Mouse (Mus musculus) embryo, embryonic 9.5 days (tissue): ENCODE results near the gene Gfm2.

Experiments used
- DNase-seq: peaks from one replicate; pipeline ENCODE4 v3.0.0-alpha.2; 2017; ENCODE audit errors: extremely low spot score

Gfm2 gene

DNA sequence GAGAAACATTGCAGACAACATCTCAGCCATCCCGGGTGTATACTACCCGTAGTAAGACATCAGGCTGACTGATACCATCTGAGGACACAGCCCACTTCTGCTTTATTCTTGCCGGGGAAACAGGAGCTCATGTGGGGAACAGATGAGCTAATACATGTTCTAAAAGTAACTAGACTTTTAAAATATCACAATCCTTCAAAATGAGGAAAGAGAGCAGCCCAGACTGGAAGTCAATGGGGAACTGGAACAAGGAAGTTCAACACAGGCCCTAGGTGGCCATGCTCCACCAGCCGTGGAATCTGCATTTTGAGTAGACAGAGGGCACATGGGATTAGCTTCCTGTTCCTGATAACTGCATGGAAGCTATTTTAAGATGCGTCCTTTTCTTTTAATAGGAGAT is 50.0 kb downstream of the Gfm2 start:
- no peak for DNase-seq

DNA sequence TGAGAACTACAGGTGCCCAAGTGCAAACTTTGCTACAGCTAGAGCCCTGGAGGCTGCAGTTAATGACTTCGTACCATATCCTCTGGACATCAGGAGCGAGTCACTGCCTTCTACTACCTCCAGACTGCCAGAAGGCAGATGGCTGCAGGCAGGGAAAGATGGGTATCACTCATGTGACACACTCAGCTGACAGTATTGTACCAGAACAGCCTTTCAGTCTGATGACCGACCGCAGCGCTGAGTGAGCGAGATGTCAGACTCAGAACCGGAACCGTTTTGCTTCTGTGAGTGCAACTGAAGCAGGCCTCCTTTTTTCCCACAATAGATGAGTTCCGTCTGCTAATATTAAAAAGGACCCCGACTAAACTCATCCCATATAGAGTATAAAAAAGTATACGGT is 54.9 kb downstream of the Gfm2 start:
- DNase-seq, result no peak

GRCm38 (mm10) chr13:97193420-97193819 is 55.7 kb downstream of the Gfm2 start:
- DNase-seq, result no peak

- DNase-seq, result no peak
Observed at GRCm38 (mm10) chr13:97196186-97196924, 58.6 kb downstream of the Gfm2 start.

DNA sequence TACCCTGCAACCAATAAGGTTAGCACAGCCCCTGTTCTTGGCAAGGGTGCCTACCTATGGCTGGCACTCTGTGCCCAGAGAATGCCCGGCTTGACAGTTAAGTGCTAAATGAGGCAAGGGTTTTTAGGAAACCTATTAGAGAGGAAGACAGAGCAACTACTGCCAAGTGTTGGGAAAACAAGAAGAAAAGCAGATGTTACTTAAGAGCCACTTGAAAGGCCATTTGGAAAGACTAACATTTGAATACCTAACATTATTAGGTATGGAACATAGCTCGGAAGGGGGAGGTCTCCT is 59.1 kb downstream of the Gfm2 start:
- DNase-seq, result no peak

DNA sequence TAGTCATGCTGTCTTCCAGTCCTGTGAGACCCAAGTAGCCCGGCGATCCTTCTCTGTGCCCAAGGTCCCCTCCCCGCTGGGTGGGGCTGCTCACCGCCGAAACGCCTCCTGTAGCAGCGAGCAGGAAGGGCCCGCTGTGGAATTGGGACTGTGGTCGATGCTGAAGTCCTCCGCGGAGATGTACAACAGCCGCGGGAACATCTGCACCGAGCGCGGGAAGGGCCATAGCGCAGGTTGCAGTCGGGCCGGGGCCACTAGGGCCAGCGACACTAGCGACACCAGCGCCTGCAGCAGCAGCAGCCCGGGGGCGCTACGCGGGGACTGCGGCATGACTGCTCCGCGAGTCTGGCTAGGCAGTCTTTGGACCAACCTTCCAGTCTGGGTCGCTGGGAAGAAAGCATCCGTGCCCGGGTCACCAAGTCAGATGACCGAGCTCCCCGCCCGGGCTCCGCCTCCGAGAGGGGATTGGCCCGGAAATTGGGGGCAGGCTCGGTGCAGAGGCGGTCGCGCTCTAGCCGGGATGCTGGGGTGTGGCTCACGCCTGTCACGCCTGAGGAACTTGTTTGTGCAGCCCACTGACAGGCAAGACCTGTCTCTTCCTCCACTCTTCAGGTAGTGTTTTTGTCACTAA is 60.3 kb downstream of the Gfm2 start, which contains the start of gene Hexb:
Hexb (minus strand) TSS at position 426 of the 631 bp plus-strand sequence.
- peak; percentile 91 for DNase-seq

DNA sequence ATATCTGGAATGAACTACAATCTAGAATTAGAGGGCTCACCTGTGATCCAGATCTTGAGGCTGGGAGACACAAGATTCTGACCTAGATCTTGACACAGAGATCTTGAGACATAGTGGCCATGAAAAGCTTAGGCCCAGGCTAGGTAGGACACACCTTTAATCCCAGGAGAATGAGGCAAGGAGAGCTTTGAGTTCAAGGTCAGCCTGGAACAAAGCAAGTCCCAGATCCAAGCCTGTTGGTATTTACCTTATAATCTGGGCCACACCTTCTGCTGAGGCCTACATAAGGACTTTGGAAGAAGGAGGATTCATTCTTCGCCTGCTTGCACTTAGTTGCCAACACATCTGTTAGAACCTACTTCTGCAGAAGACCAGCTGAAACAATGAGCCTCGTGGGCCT is 61.4 kb downstream of the Gfm2 start:
- no peak for DNase-seq

DNA sequence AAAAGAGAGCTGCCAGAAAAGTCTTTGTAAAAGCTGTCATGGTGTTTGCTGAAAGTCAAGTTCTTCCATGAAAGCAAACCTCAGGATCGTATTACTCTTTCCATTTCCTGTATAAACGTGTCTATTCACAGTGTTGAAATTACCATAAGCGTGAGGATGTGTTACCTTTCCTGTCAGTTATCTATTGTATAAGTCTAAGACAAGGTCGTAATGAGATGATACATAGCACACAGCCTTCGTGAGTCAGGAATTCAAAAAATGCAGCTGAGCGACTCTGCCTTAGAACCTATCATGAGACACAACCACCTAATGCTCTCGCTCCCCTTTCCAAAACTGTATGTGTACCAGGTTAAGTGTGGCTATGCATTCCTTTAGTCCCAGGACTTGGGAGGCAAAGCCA is 63.3 kb downstream of the Gfm2 start:
- DNase-seq, result no peak

- DNase-seq, result no peak
Observed at GRCm38 (mm10) chr13:97201896-97202295, 64.2 kb downstream of the Gfm2 start.

GRCm38 (mm10) chr13:97205052-97205701 is 67.4 kb downstream of the Gfm2 start:
- DNase-seq, result peak; percentile 80

GRCm38 (mm10) chr13:97206046-97206445 is 68.3 kb downstream of the Gfm2 start:
- no peak for DNase-seq

GRCm38 (mm10) chr13:97207472-97208111 is 69.9 kb downstream of the Gfm2 start:
- DNase-seq, result no peak

GRCm38 (mm10) chr13:97208112-97208478 is 70.4 kb downstream of the Gfm2 start:
- DNase-seq, result no peak

DNA sequence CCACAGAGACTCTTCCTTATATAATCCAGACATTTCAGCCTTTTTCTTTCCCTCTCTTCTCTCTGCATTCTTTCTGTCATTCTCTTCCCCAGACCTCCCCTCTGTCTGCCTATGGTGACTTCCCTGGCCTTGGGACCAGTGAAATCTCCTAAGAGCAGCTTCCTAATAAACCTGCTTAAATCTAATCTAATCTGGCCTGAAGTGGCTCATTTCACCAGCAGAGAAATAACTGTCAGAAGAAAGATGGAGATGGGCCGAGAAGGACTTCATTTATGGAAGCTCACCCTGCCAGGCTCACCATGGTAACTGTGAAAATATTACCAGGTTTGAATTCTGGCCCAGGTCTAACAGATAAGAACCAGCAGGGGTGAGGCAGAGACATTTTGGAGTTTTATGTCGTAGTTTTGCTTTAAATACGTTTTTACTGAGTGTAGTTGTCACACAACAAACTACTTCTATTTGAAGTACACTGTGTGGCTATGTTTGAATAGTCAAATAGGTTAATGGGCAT is 70.8 kb downstream of the Gfm2 start:
- DNase-seq, result no peak

DNA sequence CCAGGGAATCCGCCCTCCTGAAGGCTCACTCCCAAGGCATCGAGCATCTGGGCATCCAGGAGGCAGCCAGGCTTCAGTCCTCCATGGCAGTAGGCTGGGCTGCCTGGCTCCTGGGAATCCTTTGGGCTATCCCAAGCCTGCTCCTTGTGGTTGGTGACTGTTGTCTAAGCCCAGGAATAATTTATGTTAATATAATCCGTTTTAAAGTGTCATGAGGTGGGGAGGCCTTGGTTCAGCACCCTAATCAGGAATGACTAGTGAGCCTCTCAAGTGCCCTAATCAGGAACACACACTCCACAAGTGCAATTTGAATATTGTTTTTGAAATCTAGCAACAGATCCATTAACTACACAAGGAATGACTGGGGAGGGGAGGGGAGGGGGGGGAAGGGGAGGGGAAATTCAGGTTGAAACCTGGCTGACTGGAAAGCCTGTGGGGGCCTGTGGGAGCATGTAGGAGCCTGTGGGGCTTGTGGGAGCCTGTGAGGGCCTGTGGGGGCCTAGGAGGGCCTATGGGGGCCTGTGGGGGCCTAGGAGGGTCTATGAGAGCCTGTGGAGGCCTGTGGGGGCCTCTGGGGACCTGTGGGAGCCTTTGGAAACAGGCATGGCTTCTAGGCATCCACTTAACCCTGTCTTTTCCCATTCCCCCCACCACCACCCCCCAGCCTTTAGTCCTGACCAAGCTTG is 77.0 kb downstream of the Gfm2 start:
- no peak for DNase-seq

DNA sequence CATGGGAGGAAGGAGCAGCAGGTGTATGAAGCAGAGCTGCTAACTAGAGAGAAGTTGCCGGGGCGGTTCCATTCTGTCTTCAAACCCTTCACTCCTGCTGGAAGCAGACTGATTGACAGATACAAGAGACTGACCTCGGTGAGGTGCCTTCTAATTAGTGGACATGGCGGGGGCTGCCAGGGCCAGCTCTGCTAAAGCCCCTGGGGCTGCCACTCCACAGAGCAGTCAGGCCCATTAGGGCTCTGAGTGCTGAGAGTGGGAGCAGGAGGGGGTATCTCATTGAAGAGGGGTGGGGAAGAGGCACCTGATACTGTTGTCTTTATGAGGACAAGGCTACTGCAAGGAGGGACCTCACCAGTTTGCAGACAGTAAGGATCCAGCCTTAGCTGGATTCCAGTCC is 77.8 kb downstream of the Gfm2 start:
- no peak for DNase-seq

DNA sequence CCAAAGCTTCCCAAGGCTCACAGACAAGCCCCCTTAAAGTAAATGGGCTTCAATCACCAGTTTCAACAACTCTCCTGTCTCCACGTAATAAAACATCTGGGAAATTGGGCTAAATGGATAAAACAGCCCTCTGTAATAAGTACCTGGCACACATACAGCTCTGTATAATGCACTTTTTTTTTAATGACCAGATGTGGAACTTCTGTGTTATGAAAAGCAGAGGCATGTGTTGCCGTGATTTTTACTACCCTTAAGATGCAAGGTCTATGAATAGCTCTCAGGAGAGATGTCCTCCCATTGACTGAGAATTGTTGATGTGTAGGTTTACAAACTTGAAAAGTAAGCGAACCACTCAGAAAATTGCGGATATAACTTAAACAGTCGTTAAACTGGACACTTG is 78.5 kb downstream of the Gfm2 start:
- DNase-seq, result no peak

DNA sequence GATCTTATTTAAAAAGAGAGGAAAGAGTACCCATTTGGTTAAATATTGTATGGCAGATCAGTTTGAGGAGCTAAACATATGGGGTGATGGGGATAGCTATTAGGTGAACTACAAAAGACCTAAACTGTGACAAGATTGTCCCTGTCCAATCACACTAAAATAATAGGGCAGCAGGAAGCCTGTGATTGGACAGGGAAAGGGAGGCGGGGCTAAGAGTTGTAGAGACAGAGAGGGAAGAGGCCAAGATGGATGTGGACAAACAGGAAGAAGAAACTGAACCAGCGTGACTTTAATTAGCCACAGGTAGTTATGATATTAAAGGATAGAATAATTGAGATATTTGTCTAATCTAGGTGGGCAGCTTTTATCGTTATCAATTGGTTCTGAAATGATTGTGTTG is 82.3 kb downstream of the Gfm2 start:
- DNase-seq, result no peak

DNA sequence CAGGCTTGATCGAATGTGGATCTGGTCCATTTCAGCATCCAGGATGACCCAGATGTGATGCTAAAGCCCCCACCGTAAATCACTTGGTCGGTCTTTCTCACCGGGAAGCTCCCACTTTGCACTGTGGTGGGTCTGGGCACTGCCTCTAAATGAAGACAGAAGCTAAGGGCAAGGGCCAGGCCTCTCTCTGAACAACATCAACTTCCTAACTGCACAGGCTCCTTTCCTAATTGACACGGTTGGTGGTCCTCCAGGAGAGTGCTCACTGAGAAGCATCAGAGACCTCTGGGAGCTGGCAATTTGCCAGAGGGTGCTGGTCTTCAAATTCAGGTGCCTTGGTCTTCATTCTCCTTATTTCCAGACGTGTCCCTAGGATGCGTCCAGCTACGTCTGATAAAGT is 86.1 kb downstream of the Gfm2 start:
- no peak for DNase-seq

DNA sequence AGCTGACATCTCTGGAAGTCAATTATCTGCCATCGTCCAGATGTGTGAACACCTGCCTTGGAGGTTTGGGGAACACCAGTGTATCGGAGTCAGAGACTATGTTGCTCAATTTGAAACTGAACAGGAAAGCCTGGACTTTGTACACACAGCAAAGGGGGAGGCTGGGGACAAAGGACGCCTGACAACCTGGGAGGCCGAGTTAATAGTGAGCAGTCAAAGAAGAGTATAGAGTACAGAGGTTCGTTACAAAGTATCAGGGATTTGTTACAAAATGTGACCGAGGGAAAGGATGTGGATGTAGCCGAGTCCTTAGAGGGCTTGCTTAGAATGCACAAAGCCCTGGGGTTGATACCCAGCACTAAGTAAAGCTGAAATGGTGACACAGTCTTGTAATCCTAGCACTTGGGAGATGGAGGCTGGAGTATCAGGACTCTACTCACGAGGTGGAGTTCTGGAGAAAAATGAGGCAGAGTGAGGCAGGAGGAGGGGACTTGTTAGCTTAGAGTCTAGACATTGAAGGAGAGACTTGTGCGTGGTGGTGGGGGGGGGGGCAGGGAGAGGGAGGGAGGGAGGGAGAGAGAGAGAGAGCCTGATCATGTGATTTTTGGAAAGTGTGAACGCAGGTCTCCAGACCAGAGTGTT is 86.7 kb downstream of the Gfm2 start:
- DNase-seq, result no peak

DNA sequence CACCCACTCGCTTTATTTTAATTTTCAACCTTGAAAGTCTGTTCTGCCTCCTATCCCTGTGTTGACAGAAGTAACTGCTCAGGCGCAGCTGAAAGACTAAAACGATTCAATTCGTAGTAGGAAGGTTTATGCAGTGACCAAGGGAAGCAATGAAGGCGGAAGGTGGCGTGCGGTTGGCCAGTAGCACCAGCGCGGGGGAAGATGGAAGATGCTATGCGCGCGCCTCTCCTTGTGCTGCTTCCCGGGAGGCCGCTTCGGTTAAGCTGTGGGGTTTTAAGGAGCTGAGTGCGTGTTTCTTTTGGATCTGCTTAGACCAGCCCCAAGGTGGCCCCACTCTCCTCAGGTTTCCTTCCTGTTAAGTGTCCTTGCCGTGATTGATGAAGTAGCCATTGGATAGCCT is 87.4 kb downstream of the Gfm2 start:
- no peak for DNase-seq

DNA sequence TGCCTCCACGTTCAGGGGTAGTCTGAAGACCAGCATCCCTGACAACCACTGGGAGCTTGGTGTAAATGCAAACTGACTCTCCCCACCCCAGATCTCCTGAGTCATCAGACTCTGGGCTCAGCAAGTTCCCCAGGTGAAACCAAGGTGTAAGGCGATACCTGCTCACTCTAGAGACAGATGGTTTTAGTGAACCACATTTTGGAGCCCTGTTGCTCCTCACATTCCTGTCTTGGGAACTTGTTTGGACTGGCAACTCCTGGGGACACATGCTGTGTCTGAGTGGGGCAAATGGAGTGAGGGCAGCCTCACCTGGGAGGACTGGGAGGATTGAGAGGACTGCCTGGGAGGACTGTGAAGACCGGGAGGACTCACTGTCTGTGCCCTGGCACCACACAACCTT is 90.1 kb downstream of the Gfm2 start:
- no peak for DNase-seq
